Mouse (Mus musculus) neural tube, embryonic 15.5 days (tissue): ENCODE measurements around the gene Fam171a1. TPM values are rescaled to one million over a fixed set of nuclear protein-coding genes. Genes with fewer than 3 reads are reported as not detected.
A peak's percentile ranks its signal among the peaks of the same experiment; 100 is the strongest.

ENCODE experiments used
- ATAC-seq: fragments of 200-750 bp; cut with Nextera tagmentation; 2 replicates; pipeline ENCODE4 v1.8.0; 2017; ENCODE audit warnings: mild to moderate bottlenecking, moderate TSS enrichment, moderate library complexity; ENCODE audit not compliant: low FRiP score
- H3K27ac ChIP-seq: fragments of 300-500 bp; sonication (generic); replicated peaks from 2 replicates; pipeline ENCODE4 v1.5.1; 2015; ENCODE audit warnings: mild to moderate bottlenecking, inconsistent platforms
- H3K27me3 ChIP-seq: fragments of 300-500 bp; sonication (generic); replicated peaks from 2 replicates; pipeline ENCODE4 v1.6.1; 2015; ENCODE audit warnings: inconsistent platforms
- H3K36me3 ChIP-seq: fragments of 300-500 bp; sonication (generic); 2 replicates; pipeline ENCODE4 v1.6.1; 2015; ENCODE audit warnings: inconsistent platforms
- H3K4me1 ChIP-seq: fragments of 300-500 bp; sonication (generic); 2 replicates; pipeline ENCODE4 v1.6.1; 2015; ENCODE audit warnings: inconsistent platforms
- H3K4me2 ChIP-seq: fragments of 300-500 bp; sonication (generic); 2 replicates; pipeline ENCODE4 v1.6.1; 2015; ENCODE audit warnings: inconsistent platforms, mild to moderate bottlenecking, moderate library complexity
- H3K4me3 ChIP-seq: fragments of 300-500 bp; sonication (generic); replicated peaks from 2 replicates; pipeline ENCODE4 v1.5.1; 2015; ENCODE audit warnings: mild to moderate bottlenecking, inconsistent platforms
- H3K9ac ChIP-seq: fragments of 300-500 bp; sonication (generic); replicated peaks from 2 replicates; pipeline ENCODE4 v1.6.1; 2015; ENCODE audit warnings: mild to moderate bottlenecking, inconsistent platforms
- H3K9me3 ChIP-seq: fragments of 300-500 bp; sonication (generic); replicated peaks from 2 replicates; pipeline ENCODE4 v1.6.1; 2016; ENCODE audit warnings: inconsistent platforms
- WGBS: fragments of 180-500 bp; shearing (Covaris S2); methylation state at CpG from one replicate; pipeline ENCODE4 v1.1.7; 2015; ENCODE audit warnings: mixed read lengths; 5-methylcytosine and 5-hydroxymethylcytosine counted together
- polyA plus RNA-seq: library from polyadenylated mRNA; unstranded; fragments of >200 nt; fragmentation: Nextera tagmentation; extraction: Ambion mirVana; gene quantifications from 2 replicates; pipeline ENCODE4 v1.2.1, GENCODE M21; 2015

Gene Fam171a1
- polyA plus RNA-seq, 1 experiment from 2014 or later = 49.9 TPM

- WGBS = 75% methylated on average over 10 of the region's 10 CpGs
Measured at GRCm38 (mm10) chr2:3157661-3158344, 43.8 kb downstream of the Fam171a1 start.

DNA sequence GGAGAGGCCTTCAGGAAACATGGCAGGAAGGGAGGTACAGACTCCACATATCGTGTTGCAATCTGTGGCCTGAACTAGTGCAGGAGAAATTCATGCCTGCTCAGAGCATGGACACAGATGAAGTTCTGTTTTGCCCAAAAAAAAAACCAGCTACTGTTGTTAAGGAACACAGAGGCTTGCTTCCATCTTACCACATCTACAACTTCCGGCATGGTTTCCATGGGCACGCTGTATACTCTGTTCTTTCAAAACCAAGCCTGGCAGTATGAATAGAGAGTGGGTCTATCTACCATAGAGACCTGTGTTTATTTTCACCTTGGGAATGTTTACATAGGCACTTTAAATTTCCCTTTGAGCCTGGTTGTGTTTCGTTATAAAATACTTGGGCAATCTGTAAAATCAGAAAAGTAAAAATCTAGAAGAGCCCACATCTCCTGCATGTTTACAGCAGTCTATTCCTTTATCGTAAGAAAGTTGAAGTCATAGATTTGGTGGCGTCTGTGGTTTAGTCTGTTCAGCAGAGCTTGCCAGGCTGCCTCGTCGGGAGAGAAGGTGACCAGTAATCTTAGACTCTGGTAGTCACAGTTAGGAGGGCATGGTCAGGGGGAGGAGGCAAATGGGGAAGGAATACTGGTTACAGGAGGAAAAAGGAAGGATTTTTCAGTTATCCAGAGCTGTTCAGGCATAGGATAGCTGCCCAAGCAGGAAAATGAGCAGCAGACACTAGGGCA lies 44.8 kb downstream of the Fam171a1 start:
- Histone ChIP-seq H3K4me3 (no peak overlapping the region), H3K27me3 (no peaks in the 10 kb centered on the region), H3K4me1 (peaks cover 23% of the 10 kb centered on the region), H3K9me3 (no peaks in the 10 kb centered on the region), H3K9ac (no peak overlapping the region), H3K4me2 (no peak overlapping the region), H3K36me3 (no peaks in the 10 kb centered on the region), H3K27ac (no peak overlapping the region)
- WGBS = 82% methylated on average over 8 of the region's 8 CpGs
- no peak for ATAC-seq

More at GRCm38 (mm10) chr2:3157661-3158344, 43.8 kb downstream of the Fam171a1 start:
- H3K27ac ChIP-seq = no peak overlapping the region
- H3K4me3 ChIP-seq = no peak overlapping the region
- H3K9ac ChIP-seq = no peak overlapping the region
- no peak overlapping the region for H3K4me2 ChIP-seq
- no peaks in the 10 kb centered on the region for H3K27me3 ChIP-seq
- no peak for ATAC-seq
- no peaks in the 10 kb centered on the region for H3K9me3 ChIP-seq
- peaks cover 23% of the 10 kb centered on the region for H3K4me1 ChIP-seq
- no peaks in the 10 kb centered on the region for H3K36me3 ChIP-seq

DNA sequence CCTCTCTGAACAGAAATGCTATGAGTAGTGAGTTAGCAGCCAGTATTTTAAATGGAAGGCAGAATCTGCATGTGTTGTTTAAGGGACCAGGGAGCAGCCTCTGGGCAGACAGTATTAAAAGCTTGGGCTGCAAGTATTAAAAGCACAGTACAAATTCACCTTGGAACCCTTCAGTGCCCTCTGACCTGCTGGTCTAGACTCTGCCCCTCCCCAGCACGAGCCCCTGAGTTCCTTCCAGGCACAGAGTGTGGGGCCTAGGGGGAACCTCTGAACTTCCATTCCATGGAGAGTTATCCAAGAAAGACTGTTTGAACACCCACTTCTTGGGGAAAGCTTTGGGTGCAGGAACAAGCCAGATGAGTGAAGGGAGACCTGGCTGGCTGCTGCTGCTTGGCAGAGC lies 47.6 kb downstream of the Fam171a1 start:
- ATAC-seq = no peak
- WGBS = 70% methylated on average over 1 of the region's 1 CpGs
- Histone ChIP-seq H3K4me3 (no peak overlapping the region), H3K27ac (no peak overlapping the region), H3K27me3 (no peaks in the 10 kb centered on the region), H3K9me3 (no peaks in the 10 kb centered on the region), H3K4me1 (peaks cover 15% of the 10 kb centered on the region; the same call in 1 of the 2 replicates), H3K4me2 (no peak overlapping the region), H3K9ac (no peak overlapping the region), H3K36me3 (no peaks in the 10 kb centered on the region)

DNA sequence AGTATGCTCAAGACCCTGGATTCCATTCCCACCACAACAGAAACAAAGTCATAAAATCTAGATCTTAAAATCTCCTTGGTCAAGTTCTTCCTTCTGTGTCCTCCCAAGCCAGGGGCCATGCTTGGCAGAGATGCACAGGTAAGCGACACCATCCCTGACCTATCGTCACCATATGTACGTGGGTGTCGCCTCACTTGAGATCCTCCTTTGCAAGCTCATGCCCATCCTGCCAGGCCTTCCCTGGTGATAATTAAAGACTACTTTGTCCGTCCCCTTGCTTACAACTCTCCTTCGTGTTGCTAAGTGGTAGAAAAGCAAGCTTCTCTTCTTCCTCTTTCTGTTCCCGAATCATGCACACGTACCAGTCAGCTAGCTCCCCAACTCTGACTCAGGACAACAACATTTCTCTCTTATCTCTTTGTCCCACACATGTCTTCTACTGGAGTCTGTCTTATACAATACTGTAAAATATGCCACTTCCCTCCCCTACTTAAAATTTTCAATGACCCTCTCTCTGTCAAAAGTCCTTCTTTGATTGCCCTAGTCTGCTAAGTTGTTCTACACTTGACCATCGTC lies 49.6 kb downstream of the Fam171a1 start:
- no peak for ATAC-seq
- Histone ChIP-seq H3K4me2 (no peak overlapping the region), H3K36me3 (no peaks in the 10 kb centered on the region), H3K9ac (no peak overlapping the region), H3K4me3 (no peak overlapping the region), H3K27ac (no peak overlapping the region), H3K9me3 (no peaks in the 10 kb centered on the region), H3K27me3 (no peaks in the 10 kb centered on the region), H3K4me1 (peaks cover 14% of the 10 kb centered on the region)
- 94% methylated on average over 9 of the region's 9 CpGs for WGBS

DNA sequence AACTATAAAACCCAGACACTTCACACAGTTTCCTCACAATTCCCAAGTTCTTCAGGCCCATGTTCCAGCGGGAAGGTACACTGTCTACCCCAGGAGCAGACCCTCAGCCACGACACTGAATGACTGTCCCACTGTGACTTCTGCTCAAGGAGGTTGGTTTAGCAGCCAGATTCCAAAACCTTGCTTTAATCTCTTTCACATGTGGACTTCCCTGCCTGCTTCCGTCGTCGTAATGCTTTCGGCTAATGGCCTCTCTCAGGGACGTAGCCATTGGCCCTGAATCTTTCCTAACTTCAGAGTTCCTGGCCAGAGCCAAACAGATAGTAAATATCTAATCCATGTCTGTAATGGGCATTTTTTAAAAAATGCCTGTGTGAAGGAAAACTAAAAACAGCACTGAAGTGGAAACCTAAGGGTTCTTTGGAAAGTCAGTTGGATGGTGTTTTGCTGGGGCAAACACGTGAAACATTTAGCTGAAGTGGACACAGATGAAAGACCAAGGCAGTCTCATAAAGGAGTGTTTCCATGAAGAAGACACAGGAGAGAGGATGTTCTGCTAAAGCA lies 51.1 kb downstream of the Fam171a1 start:
- Histone ChIP-seq H3K27ac (no peak overlapping the region), H3K36me3 (no peaks in the 10 kb centered on the region), H3K4me3 (no peak overlapping the region), H3K9ac (no peak overlapping the region), H3K9me3 (no peaks in the 10 kb centered on the region), H3K4me2 (no peak overlapping the region), H3K27me3 (no peaks in the 10 kb centered on the region), H3K4me1 (peaks cover 23% of the 10 kb centered on the region)
- ATAC-seq = no peak
- 84% methylated on average over 8 of the region's 8 CpGs for WGBS

GRCm38 (mm10) chr2:3165890-3166605 lies 52.0 kb downstream of the Fam171a1 start:
- H3K27me3 ChIP-seq = no peaks in the 10 kb centered on the region
- ATAC-seq = no peak
- H3K36me3 ChIP-seq = no peaks in the 10 kb centered on the region
- H3K27ac ChIP-seq = no peak overlapping the region
- H3K9ac ChIP-seq = no peak overlapping the region
- H3K4me1 ChIP-seq = peaks cover 32% of the 10 kb centered on the region
- H3K4me3 ChIP-seq = no peak overlapping the region
- H3K9me3 ChIP-seq = no peaks in the 10 kb centered on the region
- H3K4me2 ChIP-seq = no peak overlapping the region
- WGBS = 86% methylated on average over 7 of the region's 7 CpGs

DNA sequence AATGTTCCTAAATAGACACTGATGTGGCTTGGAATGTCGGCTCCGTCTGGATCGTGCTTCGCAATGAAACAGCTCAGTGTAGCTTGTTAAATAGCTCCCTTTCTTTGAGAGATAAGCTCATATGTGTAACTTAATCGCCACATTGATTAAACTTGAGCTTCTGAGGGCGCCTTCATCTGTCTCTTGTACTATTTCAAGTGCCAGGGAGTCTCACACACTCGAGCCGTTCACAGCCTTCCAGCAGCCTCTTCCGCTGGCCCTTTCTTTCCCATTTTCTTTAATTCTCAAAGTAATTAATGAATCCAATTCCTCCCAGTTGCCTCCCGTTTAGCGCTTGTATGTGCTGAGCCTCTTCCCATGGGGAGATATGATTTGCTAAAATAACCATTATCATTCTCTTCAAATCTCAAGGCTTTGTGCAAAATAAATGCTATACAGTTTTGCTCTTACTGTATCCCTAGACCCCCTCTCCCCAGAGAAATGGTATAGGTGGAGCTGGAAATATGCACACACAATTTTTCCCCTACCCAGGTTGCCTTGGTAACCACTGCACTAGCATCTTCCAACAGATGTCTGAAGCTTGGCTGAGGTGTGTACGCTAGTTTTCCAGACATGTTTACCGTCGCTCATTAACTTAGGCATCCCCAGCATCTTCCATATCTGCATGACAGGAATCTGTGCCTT lies 54.8 kb downstream of the Fam171a1 start:
- Histone ChIP-seq H3K4me3 (0 out of 2 replicates have a peak overlapping the region, but pooled peaks have one; percentile 3), H3K27me3 (no peaks in the 10 kb centered on the region), H3K9me3 (no peaks in the 10 kb centered on the region), H3K4me2 (peak overlapping the region; percentile 40), H3K36me3 (no peaks in the 10 kb centered on the region), H3K9ac (no peak overlapping the region), H3K27ac (peak overlapping the region; percentile 78), H3K4me1 (peaks cover 51% of the 10 kb centered on the region)
- peak; percentile 75 for ATAC-seq
- WGBS = 43% methylated on average over 14 of the region's 14 CpGs

- 0 out of 2 replicates have a peak overlapping the region, but pooled peaks have one; percentile 3 for H3K4me3 ChIP-seq
- WGBS = 37% methylated on average over 3 of the region's 3 CpGs
Measured at GRCm38 (mm10) chr2:3169403-3169747, 55.4 kb downstream of the Fam171a1 start.

DNA sequence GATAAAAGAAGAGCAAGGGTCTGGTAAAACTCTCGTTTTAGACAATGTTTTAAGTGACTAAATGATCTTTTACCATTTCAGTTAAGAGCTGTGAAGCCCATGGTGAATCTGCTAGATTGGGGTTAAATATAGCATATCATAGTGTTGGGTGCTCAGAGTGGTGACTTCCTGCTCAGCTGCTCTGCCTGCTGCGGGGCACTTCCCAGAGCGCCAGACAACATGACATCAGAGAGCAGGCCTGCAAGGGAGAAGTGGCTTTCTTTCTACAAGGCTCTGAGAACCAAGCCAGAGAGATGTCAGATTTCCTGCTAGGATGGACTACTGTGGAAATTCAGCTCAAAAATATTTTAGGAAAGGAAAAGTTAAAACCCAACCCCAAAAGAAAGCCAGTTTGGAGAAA lies 57.8 kb downstream of the Fam171a1 start:
- H3K27ac ChIP-seq = no peak overlapping the region; the same call in 1 of the 2 replicates
- peaks cover 53% of the 10 kb centered on the region for H3K4me1 ChIP-seq
- no peaks in the 10 kb centered on the region for H3K27me3 ChIP-seq
- no peaks in the 10 kb centered on the region for H3K36me3 ChIP-seq
- H3K4me3 ChIP-seq = no peak overlapping the region
- no peak overlapping the region for H3K4me2 ChIP-seq
- WGBS = 66% methylated on average over 3 of the region's 3 CpGs
- no peak for ATAC-seq
- H3K9me3 ChIP-seq = no peaks in the 10 kb centered on the region
- H3K9ac ChIP-seq = no peak overlapping the region

More at GRCm38 (mm10) chr2:3169403-3169747, 55.4 kb downstream of the Fam171a1 start:
- Histone ChIP-seq H3K27ac (peak overlapping the region; percentile 78), H3K9me3 (no peaks in the 10 kb centered on the region), H3K36me3 (no peaks in the 10 kb centered on the region), H3K9ac (no peak overlapping the region), H3K4me1 (peaks cover 51% of the 10 kb centered on the region), H3K4me2 (peak overlapping the region; percentile 40), H3K27me3 (no peaks in the 10 kb centered on the region)
- peak; percentile 30; the same call in 1 of the 2 replicates for ATAC-seq

DNA sequence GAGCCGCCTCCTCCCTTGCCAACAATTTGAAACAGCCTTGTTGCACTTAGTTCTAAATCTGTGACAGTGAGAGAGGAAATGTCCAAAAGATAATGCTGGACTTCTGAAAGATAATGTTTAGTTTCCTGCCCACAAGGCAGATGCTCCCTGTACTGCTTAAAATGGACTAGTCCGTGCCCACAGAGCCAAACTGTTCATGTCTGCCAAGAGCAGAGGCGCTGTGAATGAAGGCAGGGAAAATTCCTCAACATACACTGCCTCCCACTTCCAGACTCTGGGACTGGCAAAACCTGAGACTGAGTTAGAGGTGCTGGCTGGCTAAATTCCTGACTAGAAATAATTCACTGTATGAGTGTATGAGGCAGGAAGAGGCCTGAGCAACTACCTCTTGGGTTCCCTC lies 58.6 kb downstream of the Fam171a1 start:
- no peaks in the 10 kb centered on the region for H3K36me3 ChIP-seq
- no peaks in the 10 kb centered on the region for H3K9me3 ChIP-seq
- WGBS = 59% methylated on average over 3 of the region's 3 CpGs
- peak overlapping the region; percentile 64; the same call in 1 of the 2 replicates for H3K27ac ChIP-seq
- no peak overlapping the region for H3K4me3 ChIP-seq
- H3K27me3 ChIP-seq = no peaks in the 10 kb centered on the region
- ATAC-seq = no peak
- no peak overlapping the region for H3K9ac ChIP-seq
- H3K4me2 ChIP-seq = no peak overlapping the region
- peaks cover 50% of the 10 kb centered on the region for H3K4me1 ChIP-seq

DNA sequence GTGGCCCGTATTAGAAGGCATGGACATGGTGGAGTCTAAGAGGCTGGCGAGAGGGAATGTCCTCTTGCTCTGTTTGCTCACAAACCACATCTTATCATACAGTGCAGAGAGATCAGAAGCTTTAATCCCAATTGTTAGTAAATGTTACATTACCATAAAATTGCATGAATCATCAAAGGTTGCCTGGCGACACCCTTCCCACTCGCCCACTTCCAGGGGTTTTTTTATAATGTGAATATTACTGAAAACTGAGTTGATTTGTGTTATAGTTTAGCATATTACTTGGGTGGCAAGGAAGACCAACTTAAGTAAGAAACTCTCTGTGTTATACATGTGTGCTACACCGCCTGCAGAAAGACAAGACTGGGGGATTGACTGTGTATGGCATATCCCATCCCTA lies 60.9 kb downstream of the Fam171a1 start:
- no peaks in the 10 kb centered on the region for H3K36me3 ChIP-seq
- H3K9ac ChIP-seq = no peak overlapping the region
- H3K27me3 ChIP-seq = no peaks in the 10 kb centered on the region
- no peak overlapping the region for H3K4me3 ChIP-seq
- no peak overlapping the region for H3K27ac ChIP-seq
- 95% methylated on average over 5 of the region's 5 CpGs for WGBS
- no peaks in the 10 kb centered on the region for H3K9me3 ChIP-seq
- no peak overlapping the region for H3K4me2 ChIP-seq
- no peak for ATAC-seq
- peaks cover 31% of the 10 kb centered on the region for H3K4me1 ChIP-seq
